Mouse (Mus musculus): ENCODE measurements around the gene Tex2. TPM values are rescaled to one million over a fixed set of nuclear protein-coding genes. Genes with fewer than 3 reads are reported as not detected.
"Not testable (repeated sequence)": the region's sequence is repeated elsewhere in the genome, so short reads cannot be mapped to it uniquely, and the experiment has no call there.

Gene Tex2
- polyA plus RNA-seq, 1 experiment from 2014 or later, result 16.3 TPM

DNA sequence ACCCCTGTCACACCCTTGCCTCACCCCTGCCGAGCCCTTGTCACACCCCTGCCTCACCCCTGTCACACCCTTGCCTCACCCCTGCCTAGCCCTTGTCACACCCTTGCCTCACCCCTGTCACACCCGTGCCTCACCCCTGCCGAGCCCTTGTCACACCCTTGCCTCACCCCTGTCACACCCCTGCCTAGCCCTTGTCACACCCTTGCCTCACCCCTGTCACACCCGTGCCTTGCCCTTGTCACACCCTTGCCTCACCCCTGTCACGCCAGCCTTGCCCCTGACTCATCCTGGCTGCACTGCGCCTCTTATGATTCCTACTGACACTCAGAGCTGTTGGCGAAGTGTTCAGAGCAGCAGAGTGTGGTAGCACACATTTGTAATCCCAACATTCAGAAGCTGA is 105.6 kb downstream of the Tex2 start:
- Histone ChIP-seq H3K4me1 (no peaks in the 10 kb centered on the region), H3K4me2 (replicated peaks) (no peak overlapping the region), H3K27ac (no peak overlapping the region), H3K36me3 (peaks cover 20% of the 10 kb centered on the region), H3K9me3 (no peaks in the 10 kb centered on the region), H3K4me3 (no peak overlapping the region), H3K27me3 (replicated peaks) (no peaks in the 10 kb centered on the region), H3K9ac (no peak overlapping the region)
- 91% methylated on average over 7 of the region's 7 CpGs for WGBS
- no peak for ATAC-seq (ENCODE audit: low FRiP score, low read depth)

DNA sequence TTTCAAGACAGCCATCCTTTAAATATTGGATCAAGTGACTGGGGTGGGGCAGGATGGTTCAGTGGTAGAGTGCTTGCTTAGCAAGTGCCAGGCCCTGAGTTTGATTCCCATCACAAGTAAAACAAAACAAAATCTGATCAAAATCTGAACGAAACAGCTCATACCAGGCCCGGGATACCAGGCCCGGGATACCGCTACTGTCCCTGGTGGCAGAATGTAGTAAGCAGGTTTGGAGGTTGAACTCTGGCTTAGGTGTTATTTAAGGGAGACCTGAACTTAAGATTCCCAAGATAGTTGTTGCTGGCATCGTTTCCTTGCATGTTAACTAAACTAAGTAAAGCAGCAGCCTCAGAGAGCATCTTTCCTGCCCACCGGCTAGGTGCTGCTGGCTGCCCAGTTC is 107.0 kb downstream of the Tex2 start:
- Histone ChIP-seq H3K4me3 (no peak overlapping the region), H3K9me3 (no peaks in the 10 kb centered on the region), H3K27ac (no peak overlapping the region), H3K4me2 (replicated peaks) (no peak overlapping the region), H3K9ac (no peak overlapping the region), H3K27me3 (replicated peaks) (no peaks in the 10 kb centered on the region), H3K4me1 (peaks cover 7% of the 10 kb centered on the region; the same call in 1 of the 2 replicates), H3K36me3 (peaks cover 19% of the 10 kb centered on the region)
- no peak for ATAC-seq (ENCODE audit: low FRiP score, low read depth)
- 89% methylated on average over 6 of the region's 6 CpGs for WGBS

DNA sequence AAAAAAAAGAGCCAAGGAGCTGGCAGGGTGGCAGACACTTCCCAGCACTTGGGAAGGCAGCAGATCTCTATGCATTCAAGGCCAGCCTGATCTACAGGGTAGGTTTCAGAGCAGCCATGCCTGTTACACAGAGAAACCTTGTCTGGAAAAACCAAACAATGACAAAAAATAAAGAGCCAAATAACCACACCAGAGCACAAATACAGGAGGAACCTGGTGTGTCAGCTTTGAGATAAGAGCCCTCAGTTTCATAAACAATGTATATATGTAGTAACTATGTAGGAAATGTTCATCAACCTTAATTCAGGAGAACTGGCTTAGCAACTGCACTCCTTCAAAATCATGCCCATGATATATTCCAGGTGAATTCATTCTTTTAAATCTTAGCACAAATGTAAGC is 109.1 kb downstream of the Tex2 start:
- no peak overlapping the region for H3K27ac ChIP-seq
- ATAC-seq (ENCODE audit: low FRiP score, low read depth), result no peak

DNA sequence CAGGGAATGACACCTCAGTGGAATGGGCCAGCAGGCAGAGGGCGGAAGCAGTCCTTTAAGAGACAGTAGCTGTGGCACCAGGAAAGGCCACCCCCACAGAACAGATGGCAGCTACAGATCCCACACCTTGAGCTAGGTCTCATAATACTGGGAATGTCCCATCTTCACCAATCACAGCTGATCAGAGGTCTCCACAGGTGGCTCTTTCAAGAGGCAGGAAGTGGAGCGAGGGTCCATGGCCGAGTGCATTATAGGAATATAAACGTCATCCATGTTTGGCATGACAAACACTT is 109.9 kb downstream of the Tex2 start:
- 84% methylated on average over 4 of the region's 4 CpGs for WGBS

More for the DNA sequence above, 109.1 kb downstream of the Tex2 start:
- Histone ChIP-seq H3K9ac (no peak overlapping the region), H3K4me3 (no peak overlapping the region), H3K27me3 (replicated peaks) (no peaks in the 10 kb centered on the region), H3K36me3 (peaks cover 11% of the 10 kb centered on the region), H3K4me1 (peaks cover 7% of the 10 kb centered on the region; the same call in 1 of the 2 replicates), H3K4me2 (replicated peaks) (no peak overlapping the region), H3K9me3 (no peaks in the 10 kb centered on the region)

DNA sequence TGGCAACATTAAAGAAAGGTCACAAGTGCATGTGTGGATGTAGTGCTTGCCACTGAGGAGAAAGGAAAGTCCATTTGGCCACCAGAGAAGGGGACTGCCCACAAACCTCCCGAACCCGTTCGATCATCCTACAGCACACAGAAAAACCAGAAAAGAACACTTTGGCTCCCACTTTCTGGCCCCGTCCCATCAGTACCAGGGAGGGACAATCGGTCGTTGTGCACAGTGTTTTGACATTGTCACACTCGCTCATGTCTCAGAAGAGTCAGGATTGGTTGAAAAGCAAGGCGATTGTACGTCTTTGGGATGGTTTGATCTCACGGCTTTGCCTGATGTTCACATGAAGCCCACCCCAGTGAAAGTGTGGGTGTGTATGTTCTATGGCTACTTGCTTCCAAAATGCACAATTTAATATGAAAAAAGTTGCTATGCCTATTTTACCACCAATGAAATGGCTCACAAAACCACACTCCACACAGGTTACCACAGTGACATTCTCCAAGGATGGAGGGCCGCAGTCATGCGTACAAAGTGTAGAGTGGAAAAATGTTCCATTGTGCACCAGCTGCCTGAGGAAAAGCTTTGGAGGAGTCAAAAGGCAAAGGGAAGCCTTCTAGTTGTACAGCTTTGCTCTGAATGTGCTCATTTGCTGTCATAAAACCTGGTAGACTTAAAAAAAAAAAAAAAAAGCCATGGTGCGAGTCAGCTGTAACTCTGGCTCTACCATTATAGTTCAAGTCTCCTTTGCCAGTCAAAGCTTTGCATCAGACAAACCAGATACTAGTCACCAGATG is 110.4 kb downstream of the Tex2 start:
- Histone ChIP-seq H3K4me2 (replicated peaks) (no peak overlapping the region), H3K9me3 (no peaks in the 10 kb centered on the region), H3K27me3 (replicated peaks) (no peaks in the 10 kb centered on the region), H3K4me1 (peaks cover 7% of the 10 kb centered on the region; the same call in 1 of the 2 replicates), H3K27ac (no peak overlapping the region), H3K9ac (no peak overlapping the region), H3K36me3 (no peaks in the 10 kb centered on the region), H3K4me3 (no peak overlapping the region)
- 60% methylated on average over 13 of the region's 13 CpGs for WGBS
- ATAC-seq (ENCODE audit: low FRiP score, low read depth), result no peak

More for the DNA sequence above, 109.9 kb downstream of the Tex2 start:
- H3K27me3 ChIP-seq (replicated peaks), result no peaks in the 10 kb centered on the region
- peaks cover 7% of the 10 kb centered on the region; the same call in 1 of the 2 replicates for H3K4me1 ChIP-seq
- no peak overlapping the region for H3K9ac ChIP-seq
- H3K9me3 ChIP-seq, result no peaks in the 10 kb centered on the region
- H3K36me3 ChIP-seq, result peaks cover 3% of the 10 kb centered on the region
- no peak for ATAC-seq (ENCODE audit: low FRiP score, low read depth)
- H3K4me2 ChIP-seq (replicated peaks), result no peak overlapping the region
- H3K27ac ChIP-seq, result no peak overlapping the region
- no peak overlapping the region for H3K4me3 ChIP-seq

DNA sequence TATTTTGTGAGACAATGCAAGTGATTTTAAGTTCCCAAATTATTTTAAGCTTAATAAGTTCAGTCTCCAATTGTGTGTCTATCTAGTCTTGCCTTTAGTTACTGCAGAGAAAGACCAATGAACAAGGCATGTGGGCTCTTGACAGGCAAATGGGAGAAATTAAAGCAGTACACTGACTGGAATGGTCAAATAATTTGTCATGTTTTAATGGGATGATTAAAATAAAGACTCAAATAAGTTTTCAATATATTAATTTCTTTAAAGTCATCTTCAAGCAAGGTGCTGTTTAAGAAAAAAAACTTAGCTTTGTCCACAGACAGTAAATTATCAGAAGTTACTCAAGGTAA is 111.1 kb downstream of the Tex2 start:
- Histone ChIP-seq H3K27ac (no peak overlapping the region), H3K4me2 (replicated peaks) (peak overlapping the region; percentile 77), H3K27me3 (replicated peaks) (no peaks in the 10 kb centered on the region), H3K4me3 (no peak overlapping the region), H3K9ac (peak overlapping the region; percentile 99), H3K36me3 (no peaks in the 10 kb centered on the region), H3K4me1 (peaks cover 7% of the 10 kb centered on the region; the same call in 1 of the 2 replicates), H3K9me3 (no peaks in the 10 kb centered on the region)
- ATAC-seq (ENCODE audit: low FRiP score, low read depth), result no peak

DNA sequence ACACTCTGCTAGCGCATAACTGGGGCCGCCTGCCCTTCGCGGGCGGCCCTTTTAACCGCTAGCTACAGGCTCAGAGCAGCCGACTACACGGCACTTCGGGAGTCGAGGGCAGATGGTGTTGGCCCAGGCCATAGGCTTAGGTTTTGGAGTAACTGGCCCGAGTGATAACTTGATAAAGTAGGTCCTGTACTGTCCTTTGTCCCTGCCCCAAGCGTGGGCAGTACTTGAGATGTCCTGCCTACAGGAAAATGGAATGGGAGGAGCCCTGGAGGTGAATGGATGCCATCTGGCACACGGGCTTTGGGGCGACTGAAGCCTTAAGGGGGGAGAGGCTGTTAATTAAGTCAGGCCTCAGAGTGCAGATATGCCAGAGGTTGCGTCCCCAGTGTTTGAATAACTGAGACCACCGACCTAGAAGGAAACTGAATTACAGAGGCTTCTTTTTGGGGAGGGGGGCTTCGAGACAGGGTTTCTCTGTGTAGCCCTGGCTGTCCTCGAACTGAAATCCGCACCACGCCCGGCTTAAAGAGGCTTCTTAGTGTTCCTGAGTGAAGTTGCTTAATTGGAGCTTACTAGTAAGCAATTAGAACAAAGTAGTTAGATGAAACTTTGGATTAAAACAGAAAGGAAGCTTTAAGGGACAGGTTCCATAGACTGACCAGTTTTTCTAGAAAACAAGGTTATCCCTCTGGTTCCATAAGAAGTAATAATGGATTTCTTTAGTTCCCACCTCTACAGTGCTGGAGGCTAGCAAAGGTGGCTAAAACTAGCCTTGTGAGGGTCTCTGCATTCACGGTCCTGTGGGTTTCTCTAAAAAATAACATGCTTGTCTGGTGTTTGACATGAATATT is 111.7 kb downstream of the Tex2 start:
- Histone ChIP-seq H3K4me2 (replicated peaks) (peak overlapping the region; percentile 77), H3K9me3 (no peaks in the 10 kb centered on the region), H3K36me3 (no peaks in the 10 kb centered on the region), H3K4me3 (peak overlapping the region; percentile 90), H3K27me3 (replicated peaks) (no peaks in the 10 kb centered on the region), H3K9ac (peak overlapping the region; percentile 99), H3K27ac (peak overlapping the region; percentile 95), H3K4me1 (peaks cover 7% of the 10 kb centered on the region; the same call in 1 of the 2 replicates)
- 2% methylated on average over 22 of the region's 22 CpGs for WGBS
- ATAC-seq (ENCODE audit: low FRiP score, low read depth), result peak; percentile 81

DNA sequence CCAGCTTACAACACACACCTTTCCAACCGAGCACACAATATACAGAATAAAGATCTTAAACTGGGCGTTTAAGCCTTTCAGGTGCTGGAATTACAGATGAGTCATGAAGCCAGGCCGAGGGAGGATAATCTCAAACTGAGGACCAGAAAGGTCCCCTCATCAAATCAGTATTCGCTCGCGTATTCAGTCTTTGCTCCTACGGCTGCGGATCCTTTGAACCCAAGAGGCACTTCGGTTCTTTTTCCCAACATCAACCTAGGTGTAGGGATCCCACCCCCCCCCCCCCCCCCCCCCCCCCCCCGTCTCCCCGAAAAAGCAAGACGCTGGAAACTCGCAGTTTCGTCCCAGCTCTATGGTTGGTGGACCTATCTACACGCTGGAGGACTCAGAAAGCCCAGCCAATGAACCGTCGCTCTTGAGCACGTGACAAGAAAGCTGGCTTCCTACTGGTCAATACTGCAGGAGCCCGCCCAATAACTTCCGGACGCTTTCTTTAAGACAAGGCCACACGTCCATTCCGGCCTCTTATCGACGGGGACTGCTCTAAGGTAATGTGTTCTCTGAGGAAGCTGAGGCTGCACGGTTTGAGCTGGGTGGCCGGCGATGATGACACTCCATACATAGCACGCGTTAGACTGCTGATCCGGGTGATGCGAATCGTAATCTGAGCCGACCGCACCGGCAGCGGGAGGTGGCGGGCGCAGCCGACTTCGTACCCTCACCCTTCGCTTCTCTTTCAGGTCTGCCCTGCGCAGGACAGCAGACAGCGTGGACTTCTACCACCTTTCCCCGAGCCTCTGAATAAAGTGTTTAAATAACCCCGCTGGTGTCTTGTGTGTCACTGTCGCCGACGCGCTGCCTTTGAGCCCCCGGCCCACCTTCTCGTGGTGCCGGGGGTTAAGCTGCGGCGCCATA is 112.6 kb downstream of the Tex2 start:
- Histone ChIP-seq H3K4me2 (replicated peaks) (peak overlapping the region; percentile 77), H3K4me1 (peaks cover 7% of the 10 kb centered on the region; the same call in 1 of the 2 replicates), H3K4me3 (peak overlapping the region; percentile 90), H3K27ac (peak overlapping the region; percentile 95), H3K27me3 (replicated peaks) (no peaks in the 10 kb centered on the region), H3K9me3 (no peaks in the 10 kb centered on the region), H3K36me3 (no peaks in the 10 kb centered on the region), H3K9ac (peak overlapping the region; percentile 99)
- ATAC-seq (ENCODE audit: low FRiP score, low read depth), result peak; percentile 97
- WGBS, result under 1% methylated on average over 49 of the region's 55 CpGs

DNA sequence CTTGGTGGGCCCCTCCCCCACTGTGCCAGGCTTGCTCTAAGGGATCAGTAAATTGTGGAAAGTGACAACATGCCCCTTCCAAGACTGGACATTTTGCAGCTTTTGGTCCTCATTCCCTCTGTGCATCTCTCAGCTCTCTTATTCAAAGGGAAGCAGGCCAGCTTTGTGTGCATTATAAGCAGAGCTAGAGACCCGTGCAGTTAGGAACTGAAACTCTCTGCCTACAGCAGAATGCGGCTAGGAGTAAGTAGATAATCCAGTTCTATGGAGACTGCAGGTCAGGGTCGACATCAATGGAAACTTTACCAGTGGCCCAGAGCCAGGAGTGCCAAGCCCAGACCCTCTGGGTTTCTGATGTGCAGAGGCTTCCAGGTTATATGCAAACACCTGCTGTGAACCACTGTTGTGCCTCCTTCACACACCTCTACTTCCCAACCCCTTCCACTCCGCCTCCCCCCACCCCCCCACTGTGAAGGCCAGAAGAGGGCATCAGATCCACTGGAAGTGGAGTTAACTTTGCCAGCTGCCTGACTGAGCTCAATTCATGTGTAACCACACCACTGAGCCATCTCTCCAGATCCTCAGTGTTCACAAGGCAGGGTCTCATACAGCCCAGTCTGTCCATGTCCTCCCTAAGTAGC is 114.4 kb downstream of the Tex2 start:
- H3K27me3 ChIP-seq (replicated peaks), result no peaks in the 10 kb centered on the region
- H3K4me3 ChIP-seq, result no peak overlapping the region
- no peaks in the 10 kb centered on the region for H3K36me3 ChIP-seq
- H3K4me2 ChIP-seq (replicated peaks), result no peak overlapping the region
- no peak overlapping the region; the same call in 1 of the 2 replicates for H3K9ac ChIP-seq
- H3K9me3 ChIP-seq, result no peaks in the 10 kb centered on the region
- peaks cover 7% of the 10 kb centered on the region; the same call in 1 of the 2 replicates for H3K4me1 ChIP-seq
- no peak for ATAC-seq (ENCODE audit: low FRiP score, low read depth)
- H3K27ac ChIP-seq, result no peak overlapping the region
- 32% methylated on average over 4 of the region's 4 CpGs for WGBS

DNA sequence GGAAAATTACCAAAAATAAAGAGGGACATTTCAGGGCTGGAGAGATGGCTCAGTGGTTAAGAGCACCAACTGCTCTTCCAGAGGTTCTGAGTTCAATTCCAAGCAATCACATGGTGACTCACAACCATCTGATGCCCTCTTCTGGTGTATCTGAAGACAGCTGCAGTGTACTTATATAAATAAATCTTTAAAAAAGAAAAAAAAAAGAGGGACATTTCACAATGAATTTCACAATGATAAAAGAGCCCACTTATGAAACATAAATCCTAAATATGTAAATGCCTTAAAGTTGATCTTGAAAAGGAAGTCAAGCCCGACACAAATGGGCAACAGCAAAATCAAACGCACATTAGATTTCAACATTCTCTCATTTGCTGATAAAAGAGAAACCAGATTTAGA is 115.3 kb downstream of the Tex2 start:
- Histone ChIP-seq H3K27me3 (replicated peaks) (no peaks in the 10 kb centered on the region), H3K4me1 (peaks cover 7% of the 10 kb centered on the region; the same call in 1 of the 2 replicates), H3K36me3 (no peaks in the 10 kb centered on the region), H3K9me3 (no peaks in the 10 kb centered on the region), H3K9ac (no peak overlapping the region), H3K4me2 (replicated peaks) (no peak overlapping the region), H3K4me3 (no peak overlapping the region), H3K27ac (no peak overlapping the region)
- 91% methylated on average over 2 of the region's 2 CpGs for WGBS
- no peak for ATAC-seq (ENCODE audit: low FRiP score, low read depth)

DNA sequence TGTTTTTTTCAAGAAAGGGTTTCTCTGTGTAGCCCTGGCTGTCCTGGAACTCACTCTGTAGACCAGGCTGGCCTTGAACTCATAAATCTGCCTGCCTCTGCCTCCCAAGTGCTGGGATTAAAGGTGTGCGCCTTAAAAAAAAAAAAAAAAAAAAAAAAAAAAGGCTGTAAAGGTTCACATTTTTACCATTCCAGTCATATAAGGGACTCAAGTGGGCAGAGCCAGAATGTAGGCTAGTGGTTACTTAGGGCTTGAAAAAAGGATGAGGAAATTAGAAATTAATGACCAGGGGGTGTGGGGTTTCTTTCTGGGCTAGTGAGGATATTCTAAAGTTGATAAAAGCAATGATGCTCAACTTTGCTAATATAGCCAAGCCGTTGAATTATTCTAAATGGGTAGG is 116.2 kb downstream of the Tex2 start:
- ATAC-seq (ENCODE audit: low FRiP score, low read depth); H3K27ac ChIP-seq; H3K9me3 ChIP-seq; H3K27me3 ChIP-seq (replicated peaks); H3K36me3 ChIP-seq; H3K4me3 ChIP-seq; H3K4me1 ChIP-seq; H3K9ac ChIP-seq; H3K4me2 ChIP-seq (replicated peaks): not testable (repeated sequence)
- 97% methylated on average over 2 of the region's 2 CpGs for WGBS
